Mouse (Mus musculus) urinary bladder, postnatal 14 days (tissue): ENCODE results near the gene Bmt2.
A peak's percentile ranks its signal among the peaks of the same experiment; 100 is the strongest.

Experiments
- DNase-seq: peaks from one replicate; pipeline ENCODE4 v3.0.0; 2021; ENCODE audit warnings: low spot score

Gene Bmt2

GRCm38 (mm10) chr6:13677818-13678282 is at the start of gene Bmt2:
Gene Bmt2, minus strand, starts transcription at chr6:13677966.
- DNase-seq, result peak; percentile 100

GRCm38 (mm10) chr6:13722166-13722565 is 44.4 kb upstream of the Bmt2 start:
- DNase-seq, result no peak

- no peak for DNase-seq
These were observed 37.1 kb upstream of the Bmt2 start for GRCm38 (mm10) chr6:13714867-13715266.

- DNase-seq, result no peak
These were observed 19.1 kb upstream of the Bmt2 start for GRCm38 (mm10) chr6:13696882-13697281.

GRCm38 (mm10) chr6:13695103-13695845 is 17.5 kb upstream of the Bmt2 start:
- DNase-seq, result no peak

- DNase-seq, result no peak
These were observed 14.0 kb upstream of the Bmt2 start for GRCm38 (mm10) chr6:13691657-13692294.

- no peak for DNase-seq
These were observed 12.6 kb upstream of the Bmt2 start for GRCm38 (mm10) chr6:13690398-13690797.

- no peak for DNase-seq
These were observed 6.3 kb upstream of the Bmt2 start for GRCm38 (mm10) chr6:13683929-13684595.

- DNase-seq, result no peak
These were observed 583 bp upstream of the Bmt2 start for GRCm38 (mm10) chr6:13678349-13678748.

- peak; percentile 52 for DNase-seq
These were observed 515 bp downstream of the Bmt2 start for GRCm38 (mm10) chr6:13677141-13677761.

GRCm38 (mm10) chr6:13676196-13676595 is 1.6 kb downstream of the Bmt2 start:
- no peak for DNase-seq

- DNase-seq, result no peak
These were observed 3.0 kb downstream of the Bmt2 start for GRCm38 (mm10) chr6:13674600-13675305.

GRCm38 (mm10) chr6:13665646-13666045 is 12.1 kb downstream of the Bmt2 start:
- no peak for DNase-seq

- DNase-seq, result no peak
These were observed 19.8 kb downstream of the Bmt2 start for GRCm38 (mm10) chr6:13658016-13658415.

GRCm38 (mm10) chr6:13654081-13654480 is 23.7 kb downstream of the Bmt2 start:
- DNase-seq, result no peak

GRCm38 (mm10) chr6:13652284-13652683 is 25.5 kb downstream of the Bmt2 start:
- DNase-seq, result no peak

GRCm38 (mm10) chr6:13650854-13651253 is 26.9 kb downstream of the Bmt2 start:
- no peak for DNase-seq

- no peak for DNase-seq
These were observed 29.5 kb downstream of the Bmt2 start for GRCm38 (mm10) chr6:13648305-13648704.

- peak; percentile 55 for DNase-seq
These were observed 41.2 kb downstream of the Bmt2 start for GRCm38 (mm10) chr6:13636582-13636989.

GRCm38 (mm10) chr6:13632571-13632970 is 45.2 kb downstream of the Bmt2 start:
- no peak for DNase-seq

- DNase-seq, result no peak
These were observed 47.2 kb downstream of the Bmt2 start for GRCm38 (mm10) chr6:13630607-13631006.

- DNase-seq, result no peak
These were observed 58.1 kb downstream of the Bmt2 start for GRCm38 (mm10) chr6:13619618-13620017.
